Mouse (Mus musculus): ENCODE data around the gene Rab23.

Gene Rab23

DNA sequence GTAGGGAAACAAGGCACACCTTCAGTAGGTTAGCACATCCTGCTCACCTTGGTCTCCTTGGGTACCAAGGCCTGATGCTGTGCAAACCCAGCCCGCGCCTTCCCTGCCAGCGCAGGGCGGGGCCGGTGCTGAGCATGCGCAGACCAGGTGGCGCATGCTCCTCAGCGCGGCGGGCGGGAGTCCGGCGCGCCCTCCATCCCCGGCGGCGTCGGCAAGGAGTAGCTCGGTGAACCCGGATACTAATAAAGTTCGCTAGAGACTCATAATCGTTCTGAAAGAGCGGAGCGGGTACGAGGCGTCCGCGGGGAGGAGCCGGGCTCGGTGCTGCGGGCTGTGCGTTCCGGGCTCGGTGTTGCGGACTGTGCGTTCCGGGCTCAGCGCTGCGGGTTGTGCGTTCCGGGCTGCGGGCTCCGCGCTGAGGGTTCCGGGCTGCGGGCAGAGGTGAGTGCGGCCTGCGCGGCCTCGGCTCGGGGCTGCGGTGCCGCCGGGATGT, at the start of gene Rab23:
Rab23 (plus strand) TSS at position 155 of the 493 bp plus-strand sequence.
- peak; percentile 78 for DNase-seq

DNA sequence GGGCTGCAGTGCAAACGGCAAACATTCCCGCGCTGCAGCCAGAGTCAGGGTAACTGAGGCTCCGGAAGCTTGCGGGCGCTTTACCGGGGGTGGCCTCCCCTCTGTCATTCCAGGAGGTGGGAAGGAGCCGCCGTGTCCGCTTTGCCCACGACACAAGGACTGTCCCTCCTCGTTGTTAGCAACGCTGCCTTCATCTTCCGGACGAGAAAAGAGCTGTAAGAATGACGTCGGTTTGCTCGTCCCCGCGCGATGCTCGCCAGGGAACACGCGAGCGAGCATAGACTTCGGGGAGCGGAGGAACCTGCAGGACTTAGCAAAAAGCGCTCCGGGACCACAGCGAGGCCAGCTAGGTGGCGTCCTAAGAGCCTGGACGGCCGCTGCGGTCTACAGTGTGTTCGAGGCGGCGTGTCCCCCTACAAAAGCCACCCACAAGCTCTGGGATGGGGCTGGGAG, 49.5 kb upstream of the Rab23 start:
- DNase-seq = peak; percentile 55

DNA sequence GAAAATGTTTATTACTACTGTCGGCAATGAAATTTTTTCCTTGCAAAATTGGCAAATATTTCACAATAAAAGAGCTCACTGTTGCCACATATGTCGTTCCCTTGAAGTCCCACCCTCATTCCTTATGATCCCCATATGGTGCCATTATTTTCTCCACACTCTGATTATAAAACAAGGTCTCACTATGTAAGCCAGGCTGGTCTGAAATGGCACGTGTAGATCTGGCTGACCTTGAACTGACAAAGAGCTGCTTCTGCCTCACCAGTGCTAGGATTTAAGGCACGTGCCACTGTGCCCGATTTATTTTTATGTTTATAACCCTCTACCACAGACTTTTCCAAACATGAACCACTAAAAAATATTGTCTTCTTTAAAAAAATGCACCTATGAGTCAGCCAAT, 48.2 kb upstream of the Rab23 start:
- DNase-seq = no peak

DNA sequence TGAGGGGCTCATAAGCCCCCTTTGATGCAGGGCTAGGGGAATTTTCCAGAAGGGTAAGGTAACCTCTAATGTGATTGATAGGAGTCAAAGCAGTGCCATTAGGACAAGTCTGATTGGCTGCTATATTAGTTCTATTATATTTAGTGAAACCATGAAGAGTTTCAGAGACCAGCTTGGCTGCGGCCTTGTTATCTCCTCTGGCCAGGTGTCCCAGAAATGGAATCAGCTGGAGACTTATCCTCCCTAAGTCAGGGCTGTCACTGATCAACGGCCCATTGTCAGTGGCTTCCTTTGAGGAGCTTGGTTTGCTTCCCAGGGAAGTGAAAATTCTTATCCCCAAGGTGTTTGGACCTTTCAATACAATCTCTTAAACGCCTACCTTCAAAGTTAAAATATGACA, 47.6 kb upstream of the Rab23 start:
- no peak for DNase-seq

DNA sequence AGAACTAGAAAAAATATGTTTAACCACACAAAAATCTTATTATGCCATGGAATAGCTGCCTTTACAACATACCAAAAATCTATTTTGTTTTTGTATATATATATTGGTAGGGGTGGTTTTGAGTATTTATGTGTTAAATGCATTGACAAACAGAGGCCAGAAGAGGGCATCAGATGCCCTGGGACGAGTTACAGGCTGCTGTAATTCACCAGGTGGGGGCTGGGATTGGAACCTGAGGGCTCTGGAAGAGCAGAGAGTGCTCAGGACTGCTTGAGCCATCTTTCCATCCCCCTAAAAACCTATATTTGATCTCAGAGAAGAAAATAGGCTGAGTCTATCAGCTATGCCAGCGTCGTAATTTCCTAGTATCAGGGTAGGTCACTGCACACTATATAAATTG, 47.2 kb upstream of the Rab23 start:
- DNase-seq = peak; percentile 28

DNA sequence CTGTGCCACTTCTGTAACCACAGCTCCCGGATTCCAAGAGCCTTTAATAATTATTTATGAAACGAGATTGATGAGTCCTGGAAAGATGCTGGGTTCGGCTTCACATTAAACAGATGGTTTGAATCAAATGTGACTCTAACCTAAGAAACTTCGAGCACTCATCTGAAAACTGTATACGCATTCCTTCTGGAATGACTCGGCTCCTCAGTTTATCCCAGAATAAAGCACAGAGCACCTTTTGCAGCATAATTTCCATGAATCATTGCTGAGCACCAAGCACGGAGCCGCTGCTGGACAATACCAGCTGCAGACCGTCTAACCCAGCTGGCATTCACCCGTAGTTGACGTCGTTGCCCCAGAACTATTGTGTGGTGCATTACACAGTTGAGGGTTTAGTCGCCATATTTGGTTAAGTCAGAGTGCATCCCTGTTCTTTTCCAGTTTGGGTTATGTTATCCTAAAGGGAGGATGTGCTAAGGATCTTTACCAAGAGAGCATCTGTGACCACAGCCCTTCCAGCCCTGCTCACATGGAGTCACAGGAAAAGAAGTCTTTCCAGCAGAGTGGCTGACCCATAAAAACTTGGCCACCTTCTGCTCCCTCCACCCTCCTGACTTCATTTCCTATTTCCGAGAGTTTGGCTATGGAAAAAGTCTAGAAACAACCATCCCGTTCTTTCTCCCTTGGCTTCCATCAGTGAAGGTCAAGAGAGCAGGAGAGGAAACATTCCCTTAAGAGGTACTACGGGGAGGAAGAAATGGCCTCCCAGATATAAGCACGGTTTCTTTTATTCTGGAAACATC, 46.3 kb upstream of the Rab23 start:
- no peak for DNase-seq

DNA sequence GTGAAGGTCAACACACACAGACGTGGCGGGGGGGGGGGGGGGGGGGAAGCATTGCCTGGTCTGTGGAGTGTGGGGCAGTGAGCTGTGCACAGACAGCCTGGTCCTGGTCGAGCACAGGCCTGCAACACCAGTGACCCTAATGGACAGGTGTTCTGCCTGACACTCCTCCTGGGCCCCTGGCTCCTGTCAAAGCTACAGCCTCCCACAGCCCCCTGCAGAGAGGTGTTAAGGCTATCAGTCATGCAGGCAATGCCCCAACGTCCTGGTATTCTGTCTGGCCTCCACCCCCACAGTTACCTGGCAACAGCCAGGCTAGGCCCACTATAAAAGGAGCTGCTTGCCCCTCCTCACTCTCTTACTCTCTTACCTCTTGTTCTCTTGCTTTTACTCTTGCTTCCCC, 39.3 kb upstream of the Rab23 start:
- DNase-seq = no peak

DNA sequence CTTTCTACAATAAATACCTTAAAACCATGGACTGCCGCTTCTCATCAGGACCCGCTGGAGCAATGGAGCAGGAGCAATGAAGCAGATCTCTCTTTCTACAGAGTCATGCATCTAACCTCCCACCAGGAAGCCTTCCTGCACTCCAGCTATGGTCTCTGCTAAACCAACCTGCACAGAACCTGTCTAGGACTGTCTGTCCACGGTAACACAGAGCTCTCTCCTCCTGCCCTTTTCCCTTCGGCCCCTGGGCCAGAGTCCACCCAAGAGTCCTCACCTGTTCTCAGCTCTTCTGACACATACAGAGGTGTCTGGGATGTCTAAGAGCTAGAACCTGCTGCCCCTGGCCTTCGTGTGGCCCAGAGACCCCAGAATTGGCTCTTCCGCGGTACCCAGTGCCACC, 38.8 kb upstream of the Rab23 start:
- no peak for DNase-seq

DNA sequence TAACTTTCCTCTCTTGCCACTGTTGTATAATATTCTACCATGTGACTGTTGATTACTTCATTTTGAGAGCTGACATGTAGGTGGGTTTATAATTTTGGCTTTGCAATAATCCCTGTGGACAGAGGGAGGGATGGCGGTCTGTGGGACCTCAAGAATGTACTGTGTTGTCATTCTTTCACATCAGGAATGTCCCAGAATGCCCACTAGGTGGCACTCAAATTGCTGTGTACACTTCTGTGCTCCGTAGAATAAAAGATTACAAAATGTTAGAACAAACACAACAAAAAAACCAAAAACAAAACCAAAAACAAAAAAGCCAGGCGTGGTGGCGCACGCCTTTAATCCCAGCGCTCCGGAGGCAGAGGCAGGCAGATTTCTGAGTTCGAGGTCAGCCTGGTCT, 35.2 kb upstream of the Rab23 start:
- DNase-seq = peak; percentile 45

DNA sequence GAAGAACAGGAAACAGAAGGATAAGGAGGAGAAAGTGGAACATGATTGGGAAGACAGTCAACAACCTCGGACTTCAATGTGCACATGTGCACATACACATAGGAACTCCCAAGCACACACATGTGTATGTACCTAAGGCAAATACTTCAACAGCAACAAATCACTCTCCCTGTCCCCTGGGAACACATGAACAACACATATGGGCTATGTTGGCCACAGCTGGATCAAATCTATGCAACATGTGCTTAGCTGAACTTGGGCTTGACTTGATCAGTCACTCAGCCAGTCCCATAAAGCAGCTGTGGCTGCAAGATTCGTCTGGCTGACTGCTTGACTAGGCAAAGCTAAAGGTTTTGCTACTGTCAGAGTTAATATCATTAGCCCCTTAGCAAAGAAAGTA, 30.9 kb upstream of the Rab23 start:
- DNase-seq = no peak

DNA sequence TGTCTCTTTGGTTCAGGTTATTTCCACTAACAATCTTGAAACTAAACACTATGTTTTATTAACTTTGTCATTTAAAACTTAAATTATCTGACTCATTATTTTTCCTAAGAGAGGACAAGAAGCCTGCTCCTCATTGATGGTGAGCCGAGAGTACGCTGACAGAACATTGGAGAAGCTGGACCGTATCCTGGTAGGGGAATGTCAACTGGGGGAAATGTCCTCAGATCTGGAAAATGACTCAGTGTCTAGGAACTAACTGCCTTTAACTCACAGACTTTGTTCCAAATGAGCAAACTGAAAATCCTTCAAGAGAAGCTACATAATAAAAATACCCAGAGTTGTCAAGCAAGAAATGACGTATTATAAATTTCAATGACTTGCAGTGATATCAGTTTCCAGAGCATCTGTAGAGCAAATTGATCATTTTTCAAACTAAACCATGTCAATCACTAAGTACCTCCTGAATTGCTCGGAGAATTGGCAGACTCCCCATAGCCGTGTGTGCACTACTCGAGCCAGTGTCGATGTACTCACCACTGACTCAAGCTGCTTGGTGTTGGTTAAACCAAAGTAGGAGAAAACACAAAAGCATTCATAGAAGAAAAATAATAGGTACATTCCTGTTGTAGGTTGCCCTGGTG, 30.1 kb upstream of the Rab23 start:
- no peak for DNase-seq

DNA sequence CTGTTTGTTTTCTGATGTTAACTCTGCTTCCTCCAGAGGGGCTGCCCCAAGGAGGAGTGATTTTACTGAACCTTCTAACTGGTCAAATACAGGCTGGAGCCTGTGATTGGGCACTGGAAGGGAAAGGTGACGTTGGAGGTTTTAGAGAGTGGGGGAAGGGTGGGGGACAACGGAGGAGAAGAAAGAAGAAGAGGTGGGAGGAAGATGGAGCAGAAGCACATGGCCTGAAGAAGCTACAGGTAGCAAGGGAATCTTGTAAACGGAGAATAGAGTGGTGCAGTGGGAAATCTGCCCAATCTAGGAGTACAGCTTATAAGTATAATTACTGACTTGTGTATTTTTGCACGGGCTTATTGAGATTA, 29.6 kb upstream of the Rab23 start:
- no peak for DNase-seq

DNA sequence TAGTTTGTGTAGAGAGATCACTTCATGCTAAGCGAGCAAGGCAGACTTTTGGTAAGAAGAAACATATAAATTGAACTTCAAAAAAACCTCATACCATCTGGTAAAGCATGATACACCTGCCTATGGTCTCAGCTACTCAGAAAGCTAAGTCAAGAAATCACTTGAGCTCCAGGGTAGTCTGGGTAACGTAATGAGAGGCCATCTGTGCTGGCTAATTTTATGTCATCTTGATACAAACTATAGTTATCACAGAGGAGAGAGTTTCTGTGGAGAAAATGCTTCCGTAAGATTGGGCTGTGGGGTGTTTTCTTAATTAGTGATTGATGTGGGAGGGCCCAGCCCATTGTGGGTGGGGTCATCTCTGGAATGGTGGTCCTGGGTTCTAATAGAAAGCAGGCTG, 25.8 kb upstream of the Rab23 start:
- no peak for DNase-seq

DNA sequence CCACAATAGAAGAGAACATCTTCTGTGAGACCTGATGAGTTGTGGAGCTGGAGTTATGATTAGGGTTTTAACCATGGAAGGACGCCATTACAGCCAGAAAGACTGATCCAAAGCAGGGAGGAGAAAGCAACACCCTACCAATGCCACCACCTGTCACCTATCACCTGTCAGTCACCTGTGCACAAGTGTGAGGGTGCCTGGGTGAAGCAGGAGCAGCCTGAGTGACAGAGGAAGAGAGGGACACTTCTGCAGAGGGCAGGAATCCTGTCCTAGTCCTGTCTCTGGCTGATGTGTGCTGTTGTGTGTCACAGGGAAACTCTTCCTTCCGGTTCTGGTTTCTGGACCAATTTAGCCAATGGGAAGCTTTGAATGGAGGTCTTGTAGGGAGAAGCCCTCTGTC, 23.7 kb upstream of the Rab23 start:
- DNase-seq = no peak

DNA sequence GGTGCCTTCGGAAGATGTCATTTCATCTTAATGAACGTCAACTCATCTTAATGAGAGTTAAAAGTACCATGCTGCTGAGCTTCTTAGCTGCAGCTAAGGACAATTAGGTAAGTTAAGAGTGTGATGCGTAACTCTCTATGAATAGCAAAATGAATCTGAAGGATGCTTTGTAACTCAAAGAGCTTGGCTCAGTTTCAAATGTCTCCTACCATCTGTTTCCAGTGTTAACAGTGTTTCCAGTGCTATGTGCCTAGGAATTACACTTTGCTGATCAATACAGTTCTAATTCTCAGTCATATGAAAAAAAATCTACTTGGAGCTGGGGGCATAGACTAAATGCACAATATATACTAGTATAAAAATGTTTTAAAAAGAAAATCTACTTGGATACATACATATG, 18.4 kb upstream of the Rab23 start:
- no peak for DNase-seq

DNA sequence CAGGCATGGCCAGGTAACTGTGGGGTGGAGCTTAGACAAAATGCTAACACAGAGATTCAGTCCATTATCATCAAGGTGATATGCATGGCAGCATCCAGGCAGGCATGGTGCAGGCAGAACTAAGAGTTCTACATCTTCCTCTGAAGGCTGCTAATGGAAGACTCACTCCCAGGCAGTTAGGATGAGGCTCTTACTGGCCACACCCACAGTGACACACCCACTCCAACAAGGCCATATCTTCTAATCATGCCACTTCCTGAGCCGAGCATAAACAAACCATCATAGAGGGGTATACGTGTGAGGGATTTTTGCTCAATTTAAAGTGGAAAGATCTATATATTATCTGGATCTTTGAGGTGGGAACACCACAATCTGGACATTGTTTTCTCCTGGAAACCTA, 10.1 kb upstream of the Rab23 start:
- no peak for DNase-seq

DNA sequence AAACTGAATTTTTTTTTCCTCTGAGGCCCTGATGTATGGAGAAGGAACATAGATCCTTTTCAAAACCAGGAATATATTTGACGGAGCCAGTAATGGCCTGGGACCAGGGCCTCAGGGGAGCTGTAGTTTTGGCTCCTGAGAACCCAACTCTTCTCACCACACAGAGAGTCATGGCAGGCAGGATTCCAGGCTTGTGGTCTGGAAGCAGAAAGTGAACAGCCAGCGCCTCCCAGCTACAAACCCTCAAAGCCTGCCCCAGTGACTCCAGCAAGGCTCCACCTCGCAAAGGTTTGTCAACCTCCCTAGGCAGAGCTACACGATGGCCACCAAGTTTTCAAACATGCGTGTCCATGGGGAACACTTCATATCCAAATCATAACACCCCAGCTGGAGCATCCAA, 7.7 kb upstream of the Rab23 start:
- DNase-seq = no peak

DNA sequence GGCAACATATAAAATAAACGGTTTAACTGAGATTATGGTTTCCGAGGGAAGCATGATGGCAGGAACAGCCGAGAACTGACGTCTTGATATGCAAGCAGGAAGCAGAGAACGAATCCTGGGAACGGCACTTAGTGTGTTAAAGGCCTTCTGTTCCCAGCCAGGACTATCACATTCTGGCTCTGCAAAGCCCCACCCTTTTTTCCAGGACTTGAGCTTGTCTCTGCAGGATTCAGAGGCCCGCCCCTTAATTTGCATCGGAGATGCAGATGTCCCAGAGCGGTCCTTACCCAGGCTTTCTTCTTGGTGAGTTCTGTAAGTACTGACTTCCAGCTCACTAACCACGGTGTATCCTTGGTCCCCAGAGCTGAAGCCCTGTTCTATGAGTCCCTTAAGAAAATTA, 4.9 kb upstream of the Rab23 start:
- no peak for DNase-seq

DNA sequence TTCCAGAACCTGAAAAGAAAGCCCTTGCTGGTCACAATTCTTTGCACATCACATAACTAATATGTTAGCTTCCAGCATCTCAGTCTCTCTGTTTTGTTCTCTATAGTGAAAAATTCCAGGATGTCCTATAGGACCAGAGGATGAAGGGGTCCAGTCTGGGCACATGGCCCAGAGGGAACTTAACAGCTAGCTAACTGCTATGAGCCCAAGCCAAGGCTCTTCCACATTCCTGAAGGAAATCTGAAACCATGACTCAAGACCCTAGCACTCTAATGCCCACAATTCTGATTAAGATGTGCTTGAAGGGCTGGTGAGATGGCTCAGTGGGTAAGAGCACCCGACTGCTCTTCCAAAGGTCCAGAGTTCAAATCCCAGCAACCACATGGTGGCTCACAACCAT, 2.1 kb upstream of the Rab23 start:
- DNase-seq = no peak

DNA sequence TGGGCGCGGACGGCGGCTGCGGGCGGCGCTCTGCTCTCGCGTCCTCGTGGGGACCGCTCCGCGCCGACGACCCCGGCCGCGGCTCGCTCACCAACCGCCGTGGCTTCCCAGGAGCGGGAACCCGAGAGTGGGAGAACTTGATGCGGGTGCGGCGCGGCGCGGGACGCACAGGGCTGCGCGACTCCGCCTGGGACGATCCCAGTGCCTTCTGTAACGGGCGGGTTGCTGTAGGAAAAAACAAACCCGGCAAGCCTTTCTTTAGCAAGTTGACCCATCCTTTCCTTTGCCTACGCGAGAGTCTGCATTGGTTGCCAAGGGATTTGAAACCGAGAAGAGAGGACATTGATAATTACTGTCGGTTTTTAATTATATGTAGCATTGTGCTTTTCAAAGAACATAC, 544 bp downstream of the Rab23 start:
- no peak for DNase-seq

DNA sequence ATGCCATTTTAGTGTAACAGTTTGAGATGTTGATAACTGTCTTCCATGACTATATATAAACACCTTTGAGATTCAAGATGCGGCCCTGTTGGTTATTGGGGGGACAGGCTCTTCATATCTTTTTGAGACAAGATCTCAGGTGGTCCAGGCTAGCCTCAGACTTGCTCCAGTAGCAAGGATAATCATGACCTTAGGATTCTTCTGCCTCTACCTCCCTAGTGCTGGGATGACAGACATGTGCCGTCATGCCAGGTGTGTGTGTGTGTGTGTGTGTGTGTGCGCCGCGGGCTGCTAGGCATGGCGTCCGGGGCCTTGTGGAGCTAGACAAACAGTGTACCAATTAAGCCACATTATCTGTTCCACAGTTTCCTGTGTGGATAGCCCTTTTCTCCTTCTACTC, 1.3 kb downstream of the Rab23 start:
- DNase-seq = no peak

DNA sequence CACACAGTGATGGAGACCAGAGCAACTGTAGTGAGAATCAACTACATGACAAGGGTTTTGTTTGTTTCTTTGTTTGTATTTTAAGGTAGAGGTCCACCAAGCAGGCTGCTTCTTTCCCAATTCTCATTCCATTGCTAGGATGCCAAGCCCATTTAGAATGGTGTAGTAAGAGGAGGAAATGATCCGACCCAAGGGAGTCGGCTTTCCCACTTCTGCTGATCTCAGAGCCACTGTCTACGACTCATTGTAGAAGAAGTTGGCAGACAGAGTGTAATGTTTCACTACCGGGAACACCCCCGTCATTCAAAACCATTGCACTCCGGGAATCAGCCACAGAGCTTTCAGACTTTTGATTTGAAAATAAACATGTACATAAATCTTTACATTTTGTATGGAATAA, 4.8 kb downstream of the Rab23 start:
- no peak for DNase-seq

DNA sequence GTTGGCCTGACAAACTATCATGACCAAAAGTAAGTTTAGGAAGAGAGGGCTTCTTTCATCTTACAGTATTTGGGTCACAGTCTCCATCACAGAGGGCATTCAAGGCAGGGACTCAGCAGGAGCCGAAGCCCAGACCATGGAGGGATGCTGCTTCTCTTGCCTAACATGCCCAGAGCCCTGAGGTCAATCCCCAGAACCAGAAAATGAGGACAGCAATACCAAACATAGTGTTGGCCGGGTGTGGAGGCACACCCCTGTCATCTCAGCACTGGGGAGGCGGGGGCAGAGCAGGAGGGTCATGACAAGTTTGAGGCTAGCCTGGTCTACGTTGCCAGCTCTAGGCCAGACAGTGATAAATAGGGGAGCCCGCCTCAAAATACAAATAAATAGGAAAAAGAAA, 5.4 kb downstream of the Rab23 start:
- DNase-seq = no peak

DNA sequence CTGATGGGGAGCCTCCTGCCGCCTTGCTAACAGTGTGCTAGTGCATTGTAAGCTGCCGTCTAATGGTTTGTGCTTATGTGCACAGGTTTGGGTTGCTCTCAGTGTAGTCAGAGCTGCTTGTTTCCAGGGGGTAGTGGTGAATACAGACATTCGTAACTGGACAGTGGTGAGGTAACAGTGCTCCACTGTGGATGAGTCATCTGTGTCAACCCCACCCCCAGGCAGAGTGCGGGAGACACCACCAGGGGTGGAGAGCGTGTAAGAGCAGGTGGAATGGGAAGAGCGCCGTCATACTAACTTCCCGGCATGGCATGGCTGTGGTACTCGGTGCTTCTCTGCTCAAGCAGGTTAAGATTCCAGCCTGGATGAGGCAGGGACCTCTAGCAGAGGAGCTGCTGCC, 13.4 kb downstream of the Rab23 start:
- no peak for DNase-seq

Data from lung, postnatal 14 days (tissue).